Mouse (Mus musculus): Measurements from ENCODE around the gene Psme2. TPM values are rescaled to one million over a fixed set of nuclear protein-coding genes. Genes with fewer than 3 reads are reported as not detected.

Psme2 gene
- total RNA-seq, 1 experiment from 2014 or later, result 368 TPM

- no peak for DNase-seq
Observed at GRCm38 (mm10) chr14:55596036-55596690, 5.2 kb upstream of the Psme2 start.

GRCm38 (mm10) chr14:55592226-55592625 lies 1.3 kb upstream of the Psme2 start:
- no peak for DNase-seq

GRCm38 (mm10) chr14:55591331-55591891 lies 498 bp upstream of the Psme2 start, which contains the start of gene Rnf31:
TSS of gene Rnf31 (plus strand) at chr14:55591708.
- DNase-seq, result peak; percentile 92

- DNase-seq, result no peak
Observed at GRCm38 (mm10) chr14:55589771-55590448, 1.0 kb downstream of the Psme2 start.

- DNase-seq, result no peak
Observed at GRCm38 (mm10) chr14:55589271-55589670, 1.6 kb downstream of the Psme2 start.

- no peak for DNase-seq
Observed at GRCm38 (mm10) chr14:55586149-55586548, 4.8 kb downstream of the Psme2 start.

- no peak for DNase-seq
Observed at GRCm38 (mm10) chr14:55585566-55585960, 5.3 kb downstream of the Psme2 start.

- DNase-seq, result peak; percentile 89
Observed at GRCm38 (mm10) chr14:55584702-55585565, 6.0 kb downstream of the Psme2 start, which contains the start of gene Emc9. TSS of gene Emc9 (minus strand) at chr14:55585302.

- DNase-seq, result no peak
Observed at GRCm38 (mm10) chr14:55584303-55584701, 6.6 kb downstream of the Psme2 start.

GRCm38 (mm10) chr14:55581981-55582681 lies 8.8 kb downstream of the Psme2 start:
- no peak for DNase-seq

GRCm38 (mm10) chr14:55580731-55581130 lies 10.2 kb downstream of the Psme2 start:
- DNase-seq, result no peak

GRCm38 (mm10) chr14:55579511-55580496 lies 11.1 kb downstream of the Psme2 start:
- DNase-seq, result no peak

GRCm38 (mm10) chr14:55578668-55579269 lies 12.1 kb downstream of the Psme2 start:
- DNase-seq, result peak; percentile 80

- peak; percentile 83 for DNase-seq
Observed at GRCm38 (mm10) chr14:55577871-55578667, 12.8 kb downstream of the Psme2 start, which contains the start of gene Psme1. TSS of gene Psme1 (plus strand) at chr14:55578123.

GRCm38 (mm10) chr14:55576376-55576775 lies 14.5 kb downstream of the Psme2 start:
- no peak for DNase-seq

GRCm38 (mm10) chr14:55575711-55576110 lies 15.2 kb downstream of the Psme2 start:
- DNase-seq, result no peak

GRCm38 (mm10) chr14:55575302-55575701 lies 15.6 kb downstream of the Psme2 start, which contains the start of gene Fitm1:
TSS of gene Fitm1 (plus strand) at chr14:55575617.
- DNase-seq, result no peak

GRCm38 (mm10) chr14:55571760-55572159 lies 19.2 kb downstream of the Psme2 start:
- no peak for DNase-seq

GRCm38 (mm10) chr14:55570588-55570987 lies 20.3 kb downstream of the Psme2 start:
- DNase-seq, result no peak

Measured in adrenal gland, postnatal 25 days (tissue).